ENCODE assay signal across 9 mouse cellular contexts in the genomic region with DNA sequence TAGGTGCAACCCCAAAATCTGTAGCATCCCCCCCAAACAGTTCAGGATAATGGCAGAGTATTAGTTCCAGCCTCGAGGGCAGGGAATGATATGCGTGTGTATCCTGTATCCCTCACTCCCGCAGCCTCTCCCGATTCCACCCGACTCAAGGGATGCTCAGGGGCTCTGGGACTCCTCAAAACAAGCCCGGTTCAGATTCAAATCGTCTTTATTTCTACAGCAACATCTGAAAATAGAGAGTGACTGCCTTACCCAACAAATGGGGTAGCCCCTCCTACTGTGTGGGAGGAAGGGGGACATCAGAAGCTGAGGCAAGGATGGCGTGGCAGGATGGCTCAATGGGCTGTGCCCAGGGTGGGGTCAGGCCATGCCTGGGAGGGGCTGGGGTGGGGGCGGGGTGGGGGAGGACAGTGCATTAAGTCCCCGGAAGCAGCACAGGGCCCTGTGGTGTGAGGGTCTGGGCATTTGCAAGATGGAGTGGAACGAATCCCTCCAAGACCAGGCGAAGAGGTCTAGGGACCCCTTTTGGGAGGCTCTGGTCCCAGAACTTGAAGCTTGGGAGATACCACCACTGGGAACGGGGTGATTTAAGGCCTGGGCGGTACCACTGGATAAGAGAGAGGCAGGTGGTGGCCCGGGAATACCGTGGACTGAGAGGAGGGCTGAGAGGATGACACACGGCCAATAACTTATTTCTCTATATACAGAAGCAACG. TPM values are rescaled to one million over a fixed set of nuclear protein-coding genes. Genes with fewer than 3 reads are reported as not detected.
DNase-seq lines count a peak whose midpoint lies in the region; ATAC-seq and TF ChIP-seq lines count a peak whose summit lies in the region.
"Had no signal": no experiment of that assay in that cellular context is flagged by ENCODE, and none has a peak within 500 bp of the region (broad histone marks: within the 10 kb centered on the region; RNA-seq: fewer than 3 reads in every experiment).

No protein-coding gene starts in this region.

- H3K4me2 ChIP-seq in heart, embryonic 12.5 days, result peak overlapping the region; percentile 81; the same call in 1 of the 2 replicates
- 0 out of 2 replicates have a peak overlapping the region, but pooled peaks have one; percentile 91 for H3K4me2 ChIP-seq in lung, postnatal 0 days (replicated peaks; ENCODE audit: low read depth, low read length)
- no peak overlapping the region for H3K4me2 ChIP-seq in hindbrain, embryonic 12.5 days (replicated peaks)
- H3K4me2 ChIP-seq in midbrain, embryonic 16.5 days (ENCODE audit: low read length), result no peak overlapping the region

- H3K36me3 ChIP-seq in heart, embryonic 12.5 days, result peaks cover 63% of the 10 kb centered on the region
- H3K36me3 ChIP-seq in lung, postnatal 0 days (ENCODE audit: insufficient read depth, low read length), result peaks cover 19% of the 10 kb centered on the region
- peaks cover 74% of the 10 kb centered on the region for H3K36me3 ChIP-seq in hindbrain, embryonic 12.5 days
- H3K36me3 ChIP-seq in midbrain, embryonic 16.5 days (ENCODE audit: control insufficient read depth, insufficient read depth, low read length), result peaks cover 39% of the 10 kb centered on the region

- peak overlapping the region; percentile 17; the same call in 1 of the 2 replicates for H3K27ac ChIP-seq in heart, embryonic 12.5 days (ENCODE audit: poor library complexity, severe bottlenecking)
- H3K27ac ChIP-seq in lung, postnatal 0 days (ENCODE audit: low read length), result no peak overlapping the region
- H3K27ac ChIP-seq in hindbrain, embryonic 12.5 days, result 0 out of 2 replicates have a peak overlapping the region, but pooled peaks have one; percentile 1
- H3K27ac ChIP-seq in midbrain, embryonic 16.5 days (ENCODE audit: low read length), result no peak overlapping the region; the same call in 1 of the 2 replicates
- H3K27ac ChIP-seq: macrophage had no signal

- no peak overlapping the region for H3K4me3 ChIP-seq in heart, embryonic 12.5 days
- no peak overlapping the region for H3K4me3 ChIP-seq in lung, postnatal 0 days (ENCODE audit: low read depth, low read length)
- no peak overlapping the region for H3K4me3 ChIP-seq in hindbrain, embryonic 12.5 days
- H3K4me3 ChIP-seq in midbrain, embryonic 16.5 days (ENCODE audit: low read depth, low read length), result no peak overlapping the region

- H3K9me3 ChIP-seq in heart, embryonic 12.5 days (replicated peaks), result no peaks in the 10 kb centered on the region
- H3K9me3 ChIP-seq in lung, postnatal 0 days (ENCODE audit: low read length), result no peaks in the 10 kb centered on the region
- H3K9me3 ChIP-seq in hindbrain, embryonic 12.5 days (replicated peaks), result no peaks in the 10 kb centered on the region
- H3K9me3 ChIP-seq in midbrain, embryonic 16.5 days (replicated peaks; ENCODE audit: control insufficient read depth, low read length, poor library complexity, severe bottlenecking), result no peaks in the 10 kb centered on the region

- 74% methylated on average over 18 of the region's 18 CpGs for WGBS in heart, embryonic 12.5 days
- WGBS in lung, postnatal 0 days, result 66% methylated on average over 18 of the region's 18 CpGs
- 78% methylated on average over 18 of the region's 18 CpGs for WGBS in hindbrain, embryonic 12.5 days
- WGBS in midbrain, embryonic 16.5 days, result 76% methylated on average over 18 of the region's 18 CpGs

- H3K4me1 ChIP-seq in heart, embryonic 12.5 days (replicated peaks), result peaks cover 29% of the 10 kb centered on the region
- peaks cover 7% of the 10 kb centered on the region; the same call in 1 of the 2 replicates for H3K4me1 ChIP-seq in lung, postnatal 0 days (ENCODE audit: insufficient read depth, low read depth, low read length)
- H3K4me1 ChIP-seq in hindbrain, embryonic 12.5 days, result peaks cover 17% of the 10 kb centered on the region
- peaks cover 12% of the 10 kb centered on the region for H3K4me1 ChIP-seq in midbrain, embryonic 16.5 days (ENCODE audit: control insufficient read depth, insufficient read depth, low read length)

- TF ChIP-seq EP300 in lung, postnatal 0 days (IDR thresholded peaks at IDR 0.05), result no peak

- H3K9ac ChIP-seq in heart, embryonic 12.5 days, result peak overlapping the region; percentile 8; the same call in 1 of the 2 replicates
- H3K9ac ChIP-seq in lung, postnatal 0 days (replicated peaks; ENCODE audit: low read depth), result no peak overlapping the region
- peak overlapping the region; percentile 32; the same call in 1 of the 2 replicates for H3K9ac ChIP-seq in hindbrain, embryonic 12.5 days
- no peak overlapping the region; the same call in 1 of the 2 replicates for H3K9ac ChIP-seq in midbrain, embryonic 16.5 days (ENCODE audit: low read depth, low read length)

- no peak for TF ChIP-seq CTCF in lung, postnatal 0 days (IDR thresholded peaks at IDR 0.05)

- no peak for DNase-seq in heart, postnatal 36 days
- DNase-seq in lung, postnatal 0 days (ENCODE audit: low spot score), result no peak
- DNase-seq in lung, postnatal 10 days, result no peak
- DNase-seq in c-Kit-positive CD71-positive TER-119-positive erythroid progenitor cells, embryonic 14.5 days (ENCODE audit: low spot score), result no peak
- DNase-seq in frontal cortex, postnatal 36 days (ENCODE audit: low spot score in 2 of 2), result no peak

- H3K27me3 ChIP-seq in heart, embryonic 12.5 days (replicated peaks), result no peaks in the 10 kb centered on the region
- H3K27me3 ChIP-seq in lung, postnatal 0 days (replicated peaks; ENCODE audit: insufficient read depth, low read length), result no peaks in the 10 kb centered on the region
- H3K27me3 ChIP-seq in hindbrain, embryonic 12.5 days, result no peaks in the 10 kb centered on the region
- H3K27me3 ChIP-seq in midbrain, embryonic 16.5 days (ENCODE audit: control insufficient read depth, insufficient read depth, low read depth, low read length), result no peaks in the 10 kb centered on the region

- 0 out of 2 replicates have a peak, but pooled peaks have one; percentile 1 for ATAC-seq in heart, embryonic 12.5 days (ENCODE audit: insufficient number of reproducible peaks, low FRiP score)
- ATAC-seq in lung, postnatal 0 days, result no peak
- no peak; the same call in 1 of the 2 replicates for ATAC-seq in hindbrain, embryonic 12.5 days (ENCODE audit: low FRiP score)
- peak; percentile 11 for ATAC-seq in midbrain, embryonic 16.5 days

- intact Hi-C loops in heart, postnatal 36 days (cut with DNase I), result loop anchor here (1.0 kb wide), 1 partner anchor 10 kb away; no protein-coding TSS in a partner anchor

RNA-seq across cellular contexts. Expression of a gene that starts 0.8 kb away (rescaled TPM):
- 218 and 226 TPM in 2 replicates for polyA plus RNA-seq in heart, embryonic 12.5 days (2016; fragmentation: Nextera tagmentation; extraction: Ambion mirVana)
- 100 to 1,000 TPM; 176 to 201 TPM for total RNA-seq in heart, postnatal 36 days (2021)
- 228 and 240 TPM in 2 replicates for polyA plus RNA-seq in lung, postnatal 0 days (2015; fragmentation: Nextera tagmentation; extraction: Ambion mirVana)
- polyA plus RNA-seq in hindbrain, embryonic 12.5 days (2016; fragmentation: Nextera tagmentation; extraction: Ambion mirVana), result 239 and 242 TPM in 2 replicates
- polyA plus RNA-seq in midbrain, embryonic 16.5 days (2015; fragmentation: Nextera tagmentation; extraction: Ambion mirVana), result 201 and 206 TPM in 2 replicates

RNA-seq across cellular contexts. Expression of a gene that starts 9.4 kb away (rescaled TPM):
- polyA plus RNA-seq in heart, embryonic 12.5 days (2016; fragmentation: Nextera tagmentation; extraction: Ambion mirVana), result 5.9 and 7.0 TPM in 2 replicates
- under 1 TPM; 0.30 to 0.31 TPM for total RNA-seq in heart, postnatal 36 days (2021)
- 0.70 and 0.89 TPM in 2 replicates for polyA plus RNA-seq in lung, postnatal 0 days (2015; fragmentation: Nextera tagmentation; extraction: Ambion mirVana)
- polyA plus RNA-seq in hindbrain, embryonic 12.5 days (2016; fragmentation: Nextera tagmentation; extraction: Ambion mirVana), result 213 and 216 TPM in 2 replicates
- 430 and 432 TPM in 2 replicates for polyA plus RNA-seq in midbrain, embryonic 16.5 days (2015; fragmentation: Nextera tagmentation; extraction: Ambion mirVana)
- polyA plus RNA-seq: macrophage had no signal

RNA-seq across cellular contexts. Expression of a gene that starts 10.6 kb away (rescaled TPM):
- polyA plus RNA-seq in heart, embryonic 12.5 days (2016; fragmentation: Nextera tagmentation; extraction: Ambion mirVana), result 24.0 and 28.6 TPM in 2 replicates
- 10 to 100 TPM; 47.3 to 49.7 TPM for total RNA-seq in heart, postnatal 36 days (2021)
- 10.1 and 10.8 TPM in 2 replicates for polyA plus RNA-seq in lung, postnatal 0 days (2015; fragmentation: Nextera tagmentation; extraction: Ambion mirVana)
- polyA plus RNA-seq in hindbrain, embryonic 12.5 days (2016; fragmentation: Nextera tagmentation; extraction: Ambion mirVana), result 56.1 and 67.3 TPM in 2 replicates
- polyA plus RNA-seq in midbrain, embryonic 16.5 days (2015; fragmentation: Nextera tagmentation; extraction: Ambion mirVana), result 71.4 and 76.5 TPM in 2 replicates

RNA-seq across cellular contexts. Expression of a gene that starts 19.4 kb away (rescaled TPM):
- polyA plus RNA-seq in heart, embryonic 12.5 days (2016; fragmentation: Nextera tagmentation; extraction: Ambion mirVana), result 76.0 and 82.8 TPM in 2 replicates
- 100 to 1,000 TPM in 1 of 2 experiments, 10 to 100 TPM in 1; 89.0 to 102 TPM for total RNA-seq in heart, postnatal 36 days (2021)
- polyA plus RNA-seq in lung, postnatal 0 days (2015; fragmentation: Nextera tagmentation; extraction: Ambion mirVana), result 93.3 and 105 TPM in 2 replicates
- polyA plus RNA-seq in hindbrain, embryonic 12.5 days (2016; fragmentation: Nextera tagmentation; extraction: Ambion mirVana), result 60.3 and 61.6 TPM in 2 replicates
- 39.8 and 46.6 TPM in 2 replicates for polyA plus RNA-seq in midbrain, embryonic 16.5 days (2015; fragmentation: Nextera tagmentation; extraction: Ambion mirVana)

RNA-seq across cellular contexts. Expression of a gene that starts 22.4 kb away (rescaled TPM):
- polyA plus RNA-seq in heart, embryonic 12.5 days (2016; fragmentation: Nextera tagmentation; extraction: Ambion mirVana), result 4.4 TPM in 2 replicates
- total RNA-seq in heart, postnatal 36 days (2021), result 1 to 10 TPM; 1.7 to 2.8 TPM
- 4.1 and 4.5 TPM in 2 replicates for polyA plus RNA-seq in lung, postnatal 0 days (2015; fragmentation: Nextera tagmentation; extraction: Ambion mirVana)
- polyA plus RNA-seq in hindbrain, embryonic 12.5 days (2016; fragmentation: Nextera tagmentation; extraction: Ambion mirVana), result 1.5 and 2.4 TPM in 2 replicates
- 22.7 and 31.9 TPM in 2 replicates for polyA plus RNA-seq in midbrain, embryonic 16.5 days (2015; fragmentation: Nextera tagmentation; extraction: Ambion mirVana)

Comparison
In these comparisons a context has a peak if more than half of its experiments do, and no peak if none do; other contexts are left out.
1. ATAC-seq: peak in heart, embryonic 12.5 days (single experiment) and midbrain, embryonic 16.5 days (single experiment); none in lung, postnatal 0 days (single experiment) and hindbrain, embryonic 12.5 days (single experiment).
2. H3K27ac ChIP-seq: peak in heart, embryonic 12.5 days (single experiment) and hindbrain, embryonic 12.5 days (single experiment); none in lung, postnatal 0 days (single experiment) and midbrain, embryonic 16.5 days (single experiment).
3. H3K4me2 ChIP-seq: peak in heart, embryonic 12.5 days (single experiment) and lung, postnatal 0 days (single experiment); none in hindbrain, embryonic 12.5 days (single experiment) and midbrain, embryonic 16.5 days (single experiment).
4. H3K9ac ChIP-seq: peak in heart, embryonic 12.5 days (single experiment) and hindbrain, embryonic 12.5 days (single experiment); none in lung, postnatal 0 days (single experiment) and midbrain, embryonic 16.5 days (single experiment).
5. RNA of a gene that starts 9.4 kb away (polyA plus RNA-seq): 430 to 432 TPM in midbrain, embryonic 16.5 days and 213 to 216 TPM in hindbrain, embryonic 12.5 days; 5.9 to 7.0 TPM in heart, embryonic 12.5 days and 0.70 to 0.89 TPM in lung, postnatal 0 days; every median in the first group is over 10 times any median in the second.